Mouse (Mus musculus): ENCODE results near the gene Olfr1257.
"Not testable (repeated sequence)": the region's sequence is repeated elsewhere in the genome, so short reads cannot be mapped to it uniquely, and the experiment has no call there.

Gene Olfr1257

DNA sequence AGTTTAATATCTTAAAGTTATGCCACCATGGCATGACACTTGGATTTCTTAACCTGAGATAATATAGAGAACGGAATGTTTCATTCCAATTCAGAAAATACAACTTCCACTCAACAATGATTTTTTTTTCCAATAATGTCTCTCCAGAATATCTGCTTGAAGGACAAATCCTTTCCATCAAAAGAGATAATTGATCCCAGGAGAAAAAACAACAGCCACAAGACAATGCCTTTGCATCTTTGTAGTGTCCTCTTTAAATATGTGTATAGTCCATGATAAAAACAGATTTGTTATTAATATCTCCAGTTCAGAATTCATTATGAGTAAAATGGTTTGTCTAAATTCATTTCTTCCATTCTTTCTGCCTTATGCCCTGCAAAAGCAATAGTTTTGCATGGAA, at the start of gene Olfr1257:
Olfr1257 (plus strand) TSS at position 301 of the 400 bp plus-strand sequence.
- DNase-seq = no peak

DNA sequence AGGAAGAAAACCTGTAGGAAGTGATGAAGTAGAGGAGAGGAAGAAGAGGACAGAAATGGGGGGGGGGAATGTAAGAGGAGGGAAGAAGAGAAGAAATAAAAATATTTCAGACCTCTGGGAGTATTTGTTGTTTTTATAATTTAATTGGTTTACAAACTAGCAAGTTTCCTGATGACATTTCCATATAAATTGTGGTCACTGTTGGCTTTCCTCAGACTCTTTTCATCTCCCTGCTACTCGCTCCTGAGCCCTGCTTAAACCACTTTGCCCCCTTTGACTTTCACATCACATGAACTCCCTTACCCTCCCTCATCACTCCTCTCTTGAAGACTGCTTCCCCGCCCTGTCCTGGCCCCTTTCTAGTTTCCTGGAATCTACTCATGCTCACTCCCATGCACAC, 36.8 kb upstream of the Olfr1257 start, which contains the start of gene Olfr1256:
Olfr1256 (minus strand) TSS at position 101 of the 400 bp plus-strand sequence.
- DNase-seq = no peak

DNA sequence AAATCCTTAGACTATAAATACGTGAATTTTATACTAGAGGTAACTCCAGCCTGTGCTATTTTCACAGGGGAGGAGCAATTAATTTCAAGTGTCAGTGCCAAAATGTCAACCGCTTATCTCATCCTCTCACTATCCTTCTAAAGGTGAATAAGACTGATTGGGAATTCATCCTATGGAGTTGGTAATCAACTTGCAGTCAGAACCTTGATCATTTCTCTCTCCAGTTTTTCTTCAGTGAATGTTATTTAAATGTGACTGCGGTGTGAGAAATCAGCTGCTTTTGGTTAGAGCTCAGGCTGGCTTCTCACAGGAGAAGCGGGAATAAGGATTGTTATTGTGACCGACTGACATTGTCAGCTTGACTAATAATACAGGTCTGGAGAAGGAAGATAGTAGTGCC, 30.1 kb upstream of the Olfr1257 start, which contains the start of gene Olfr48:
Olfr48 (minus strand) TSS at position 101 of the 400 bp plus-strand sequence.
- no peak for DNase-seq

DNA sequence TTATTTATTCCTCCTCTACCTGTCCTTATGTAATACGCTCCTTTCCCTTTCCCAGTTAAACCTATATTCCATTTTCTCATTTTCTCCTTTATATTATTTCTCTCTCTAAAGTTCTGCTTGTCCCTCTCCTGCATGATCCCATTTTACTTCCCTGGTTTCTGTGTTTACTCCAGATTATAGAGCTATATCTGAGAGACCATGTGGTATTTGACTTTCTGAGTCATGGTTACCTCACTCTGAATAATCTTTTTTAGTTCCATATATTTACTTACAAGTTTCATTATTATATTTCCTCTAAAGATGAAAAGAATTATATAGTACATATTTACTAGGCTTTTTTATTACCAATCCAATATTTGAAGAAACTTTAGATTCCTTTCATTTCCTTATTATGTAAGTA, 29.0 kb upstream of the Olfr1257 start:
- DNase-seq = no peak

DNA sequence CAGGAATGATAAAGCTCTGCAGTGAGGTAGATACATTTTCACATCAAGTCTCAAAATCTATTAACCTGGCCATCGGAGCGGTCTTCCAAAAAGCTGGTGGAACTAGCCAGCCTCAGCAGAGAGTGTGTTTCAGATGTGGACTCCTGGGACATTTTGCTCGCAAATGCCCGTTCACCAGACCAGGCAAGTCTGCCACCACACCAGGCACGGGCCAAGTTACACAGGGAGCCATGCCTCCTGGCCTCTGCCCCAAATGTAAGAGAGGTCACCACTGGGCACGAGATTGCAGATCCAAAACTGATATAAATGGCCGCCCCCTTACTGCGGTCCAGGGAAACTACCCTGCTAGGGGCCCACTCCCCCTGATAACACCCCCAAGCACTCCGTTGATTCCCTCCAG, 34.4 kb downstream of the Olfr1257 start:
- DNase-seq = not testable (repeated sequence)

DNA sequence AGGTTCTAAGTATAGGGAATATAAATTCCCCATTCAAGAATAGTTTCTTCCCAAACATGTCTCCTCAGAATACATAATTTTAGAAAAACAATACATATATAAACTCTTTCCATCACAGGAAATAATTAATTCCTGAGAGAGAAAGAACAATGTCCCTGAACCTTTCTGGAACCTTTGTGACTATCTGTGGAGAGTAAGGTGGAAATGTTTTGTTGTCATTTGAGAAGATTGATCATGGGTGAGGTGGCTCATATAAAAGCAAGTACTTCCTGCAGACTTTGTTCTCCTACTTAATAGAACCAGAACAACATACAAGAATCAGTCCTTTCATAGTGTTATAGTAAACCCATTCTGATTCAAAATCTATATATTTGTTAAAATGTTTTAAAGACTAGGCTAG, 48.8 kb downstream of the Olfr1257 start, which contains the start of gene Olfr1258:
Olfr1258 (plus strand) TSS at position 301 of the 400 bp plus-strand sequence.
- no peak for DNase-seq
